Mouse (Mus musculus): Measurements from ENCODE around the gene Rxra.

DNA sequence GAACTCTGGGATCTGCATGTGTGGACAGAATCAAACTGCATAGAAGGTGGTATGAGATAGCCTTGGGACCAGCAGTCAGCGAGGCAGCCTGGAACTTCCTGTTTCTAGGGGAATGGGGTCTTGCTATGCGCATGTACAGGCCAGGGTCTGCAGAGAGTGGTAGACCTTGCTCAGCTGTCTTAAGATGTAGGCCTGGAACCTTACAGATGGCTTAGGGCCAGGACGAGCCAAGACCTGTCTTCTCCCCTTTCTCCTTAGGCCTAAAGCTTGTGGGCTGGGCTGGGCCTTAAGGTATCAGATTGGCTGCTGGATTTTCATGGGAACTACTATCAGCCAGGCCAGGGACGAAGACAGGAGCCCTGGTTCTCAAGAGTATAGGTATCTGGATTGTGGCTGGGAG is 4.4 kb downstream of the Rxra start:
- TF ChIP-seq CTCF (IDR thresholded peaks at IDR 0.05; ENCODE audit: low read depth) = no peak
- no peak for TF ChIP-seq EP300 (IDR thresholded peaks at IDR 0.05; ENCODE audit: low read depth)
